Mouse (Mus musculus): ENCODE data around the gene BC067074. TPM values are rescaled to one million over a fixed set of nuclear protein-coding genes. Genes with fewer than 3 reads are reported as not detected.

Gene BC067074
- polyA plus RNA-seq, 1 experiment from 2014 or later: 3.0 TPM

- Histone ChIP-seq H3K27ac (ENCODE audit: low read depth, low read length) (no peak overlapping the region), H3K4me3 (ENCODE audit: low read depth, low read length) (no peak overlapping the region), H3K4me1 (ENCODE audit: control insufficient read depth, insufficient read depth, low read length) (peaks cover 10% of the 10 kb centered on the region), H3K9me3 (replicated peaks; ENCODE audit: control insufficient read depth, low read length) (no peaks in the 10 kb centered on the region), H3K36me3 (ENCODE audit: control insufficient read depth, insufficient read depth, low read length) (no peaks in the 10 kb centered on the region), H3K27me3 (ENCODE audit: control insufficient read depth, insufficient read depth, low read length) (no peaks in the 10 kb centered on the region), H3K9ac (ENCODE audit: low read depth, low read length) (no peak overlapping the region), H3K4me2 (no peak overlapping the region)
- WGBS (ENCODE audit: insufficient replicate concordance): 67% methylated on average over 3 of the region's 3 CpGs
- no peak for ATAC-seq (replicated peaks; ENCODE audit: insufficient number of reproducible peaks, low FRiP score, low TSS enrichment)
Measured at GRCm38 (mm10) chr13:113353546-113353945, 60.6 kb downstream of the BC067074 start.

GRCm38 (mm10) chr13:113353955-113354354, 61.0 kb downstream of the BC067074 start:
- Histone ChIP-seq H3K27ac (ENCODE audit: low read depth, low read length) (no peak overlapping the region), H3K4me3 (ENCODE audit: low read depth, low read length) (no peak overlapping the region), H3K27me3 (ENCODE audit: control insufficient read depth, insufficient read depth, low read length) (no peaks in the 10 kb centered on the region), H3K9ac (ENCODE audit: low read depth, low read length) (no peak overlapping the region), H3K4me2 (no peak overlapping the region), H3K9me3 (replicated peaks; ENCODE audit: control insufficient read depth, low read length) (no peaks in the 10 kb centered on the region), H3K36me3 (ENCODE audit: control insufficient read depth, insufficient read depth, low read length) (no peaks in the 10 kb centered on the region), H3K4me1 (ENCODE audit: control insufficient read depth, insufficient read depth, low read length) (peaks cover 10% of the 10 kb centered on the region)
- no peak for ATAC-seq (replicated peaks; ENCODE audit: insufficient number of reproducible peaks, low FRiP score, low TSS enrichment)
- 88% methylated on average over 4 of the region's 4 CpGs for WGBS (ENCODE audit: insufficient replicate concordance)

- H3K4me2 ChIP-seq: no peak overlapping the region
- no peak overlapping the region for H3K4me3 ChIP-seq (ENCODE audit: low read depth, low read length)
- H3K9me3 ChIP-seq (replicated peaks; ENCODE audit: control insufficient read depth, low read length): no peaks in the 10 kb centered on the region
- H3K36me3 ChIP-seq (ENCODE audit: control insufficient read depth, insufficient read depth, low read length): no peaks in the 10 kb centered on the region
- no peak overlapping the region for H3K9ac ChIP-seq (ENCODE audit: low read depth, low read length)
- ATAC-seq (replicated peaks; ENCODE audit: insufficient number of reproducible peaks, low FRiP score, low TSS enrichment): no peak
- 37% methylated on average over 4 of the region's 4 CpGs for WGBS (ENCODE audit: insufficient replicate concordance)
- H3K27me3 ChIP-seq (ENCODE audit: control insufficient read depth, insufficient read depth, low read length): no peaks in the 10 kb centered on the region
- peaks cover 14% of the 10 kb centered on the region for H3K4me1 ChIP-seq (ENCODE audit: control insufficient read depth, insufficient read depth, low read length)
- H3K27ac ChIP-seq (ENCODE audit: low read depth, low read length): no peak overlapping the region
Measured at GRCm38 (mm10) chr13:113355022-113355421, 62.1 kb downstream of the BC067074 start.

GRCm38 (mm10) chr13:113357438-113358144, 64.6 kb downstream of the BC067074 start:
- H3K27me3 ChIP-seq (ENCODE audit: control insufficient read depth, insufficient read depth, low read length): no peaks in the 10 kb centered on the region
- no peak overlapping the region for H3K9ac ChIP-seq (ENCODE audit: low read depth, low read length)
- no peaks in the 10 kb centered on the region for H3K36me3 ChIP-seq (ENCODE audit: control insufficient read depth, insufficient read depth, low read length)
- no peak overlapping the region for H3K4me3 ChIP-seq (ENCODE audit: low read depth, low read length)
- no peak overlapping the region for H3K27ac ChIP-seq (ENCODE audit: low read depth, low read length)
- no peak for ATAC-seq (replicated peaks; ENCODE audit: insufficient number of reproducible peaks, low FRiP score, low TSS enrichment)
- WGBS (ENCODE audit: insufficient replicate concordance): 87% methylated on average over 13 of the region's 13 CpGs
- H3K4me1 ChIP-seq (ENCODE audit: control insufficient read depth, insufficient read depth, low read length): peaks cover 14% of the 10 kb centered on the region
- no peaks in the 10 kb centered on the region for H3K9me3 ChIP-seq (replicated peaks; ENCODE audit: control insufficient read depth, low read length)
- H3K4me2 ChIP-seq: no peak overlapping the region

- Histone ChIP-seq H3K4me1 (ENCODE audit: control insufficient read depth, insufficient read depth, low read length) (peaks cover 13% of the 10 kb centered on the region), H3K27me3 (ENCODE audit: control insufficient read depth, insufficient read depth, low read length) (no peaks in the 10 kb centered on the region), H3K36me3 (ENCODE audit: control insufficient read depth, insufficient read depth, low read length) (no peaks in the 10 kb centered on the region), H3K9ac (ENCODE audit: low read depth, low read length) (no peak overlapping the region), H3K4me2 (no peak overlapping the region), H3K27ac (ENCODE audit: low read depth, low read length) (no peak overlapping the region), H3K9me3 (replicated peaks; ENCODE audit: control insufficient read depth, low read length) (no peaks in the 10 kb centered on the region), H3K4me3 (ENCODE audit: low read depth, low read length) (no peak overlapping the region)
- ATAC-seq (replicated peaks; ENCODE audit: insufficient number of reproducible peaks, low FRiP score, low TSS enrichment): no peak
- WGBS (ENCODE audit: insufficient replicate concordance): 43% methylated on average over 1 of the region's 1 CpGs
Measured at GRCm38 (mm10) chr13:113359676-113360075, 66.7 kb downstream of the BC067074 start.

GRCm38 (mm10) chr13:113365976-113366375, 73.0 kb downstream of the BC067074 start:
- no peaks in the 10 kb centered on the region for H3K9me3 ChIP-seq (replicated peaks; ENCODE audit: control insufficient read depth, low read length)

GRCm38 (mm10) chr13:113368931-113369579, 76.1 kb downstream of the BC067074 start:
- Histone ChIP-seq H3K9me3 (replicated peaks; ENCODE audit: control insufficient read depth, low read length) (no peaks in the 10 kb centered on the region), H3K4me2 (no peak overlapping the region), H3K9ac (ENCODE audit: low read depth, low read length) (no peak overlapping the region), H3K27me3 (ENCODE audit: control insufficient read depth, insufficient read depth, low read length) (no peaks in the 10 kb centered on the region), H3K4me1 (ENCODE audit: control insufficient read depth, insufficient read depth, low read length) (peaks cover 5% of the 10 kb centered on the region; the same call in 1 of the 2 replicates), H3K27ac (ENCODE audit: low read depth, low read length) (no peak overlapping the region), H3K36me3 (ENCODE audit: control insufficient read depth, insufficient read depth, low read length) (no peaks in the 10 kb centered on the region), H3K4me3 (ENCODE audit: low read depth, low read length) (no peak overlapping the region)
- 74% methylated on average over 13 of the region's 13 CpGs for WGBS (ENCODE audit: insufficient replicate concordance)
- ATAC-seq (replicated peaks; ENCODE audit: insufficient number of reproducible peaks, low FRiP score, low TSS enrichment): no peak

More at GRCm38 (mm10) chr13:113365976-113366375, 73.0 kb downstream of the BC067074 start:
- no peaks in the 10 kb centered on the region for H3K36me3 ChIP-seq (ENCODE audit: control insufficient read depth, insufficient read depth, low read length)
- no peak overlapping the region for H3K4me2 ChIP-seq
- H3K27me3 ChIP-seq (ENCODE audit: control insufficient read depth, insufficient read depth, low read length): no peaks in the 10 kb centered on the region
- WGBS (ENCODE audit: insufficient replicate concordance): 86% methylated on average over 10 of the region's 10 CpGs
- no peak overlapping the region for H3K27ac ChIP-seq (ENCODE audit: low read depth, low read length)
- H3K9ac ChIP-seq (ENCODE audit: low read depth, low read length): no peak overlapping the region
- ATAC-seq (replicated peaks; ENCODE audit: insufficient number of reproducible peaks, low FRiP score, low TSS enrichment): no peak
- no peak overlapping the region for H3K4me3 ChIP-seq (ENCODE audit: low read depth, low read length)
- peaks cover 5% of the 10 kb centered on the region; the same call in 1 of the 2 replicates for H3K4me1 ChIP-seq (ENCODE audit: control insufficient read depth, insufficient read depth, low read length)

GRCm38 (mm10) chr13:113369622-113370021, 76.7 kb downstream of the BC067074 start:
- H3K4me2 ChIP-seq: no peak overlapping the region
- peaks cover 5% of the 10 kb centered on the region; the same call in 1 of the 2 replicates for H3K4me1 ChIP-seq (ENCODE audit: control insufficient read depth, insufficient read depth, low read length)
- H3K27me3 ChIP-seq (ENCODE audit: control insufficient read depth, insufficient read depth, low read length): no peaks in the 10 kb centered on the region
- H3K27ac ChIP-seq (ENCODE audit: low read depth, low read length): no peak overlapping the region
- ATAC-seq (replicated peaks; ENCODE audit: insufficient number of reproducible peaks, low FRiP score, low TSS enrichment): no peak
- H3K36me3 ChIP-seq (ENCODE audit: control insufficient read depth, insufficient read depth, low read length): no peaks in the 10 kb centered on the region
- WGBS (ENCODE audit: insufficient replicate concordance): 86% methylated on average over 10 of the region's 10 CpGs
- H3K4me3 ChIP-seq (ENCODE audit: low read depth, low read length): no peak overlapping the region
- H3K9ac ChIP-seq (ENCODE audit: low read depth, low read length): no peak overlapping the region
- no peaks in the 10 kb centered on the region for H3K9me3 ChIP-seq (replicated peaks; ENCODE audit: control insufficient read depth, low read length)
